Mouse (Mus musculus) CD4-positive helper T cell, adult 2 months (primary cell): ENCODE measurements around the gene Soga1.

Experiments used
- DNase-seq: peaks from one replicate; pipeline ENCODE4 v3.0.0-alpha.2; 2012; ENCODE audit warnings: low read depth, missing footprints, low spot score

Soga1 gene

DNA sequence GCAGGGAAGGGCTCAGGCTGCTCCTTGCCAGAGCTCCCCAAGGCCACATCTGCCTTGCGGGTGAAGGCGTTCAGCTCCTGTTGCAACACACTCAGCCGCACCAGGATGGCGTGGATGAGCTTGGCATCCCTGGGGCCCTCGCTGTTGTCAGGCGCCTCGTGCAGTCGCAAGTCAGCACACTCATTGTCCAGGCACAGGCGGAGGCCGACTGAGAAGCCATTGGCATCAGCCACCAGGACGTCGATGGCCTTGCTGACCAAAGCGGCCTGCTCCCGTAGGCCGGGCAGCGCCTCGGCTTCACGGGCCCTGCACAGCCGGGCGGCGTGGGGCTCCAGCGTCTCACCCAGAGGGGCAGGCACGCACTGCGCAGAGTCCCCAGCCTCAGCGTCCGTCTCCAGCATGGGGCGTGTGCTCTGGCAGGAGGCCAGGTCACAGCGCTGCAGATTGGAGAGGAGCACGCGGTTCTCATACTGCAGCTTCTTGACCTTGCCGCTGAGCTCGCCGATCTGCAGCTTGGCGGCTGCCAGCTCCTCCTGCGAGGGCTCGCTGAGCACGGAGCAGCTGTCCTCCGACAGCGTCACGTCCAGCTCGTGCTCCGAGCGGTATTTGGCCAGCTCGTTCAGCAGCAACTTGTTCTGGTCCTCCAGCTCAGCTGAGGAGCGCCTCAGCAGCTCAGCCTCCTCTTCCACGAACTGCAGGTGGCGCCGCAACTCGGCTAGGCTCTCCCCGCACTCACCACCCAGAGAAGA lies 39.0 kb downstream of the Soga1 start:
- no peak for DNase-seq

DNA sequence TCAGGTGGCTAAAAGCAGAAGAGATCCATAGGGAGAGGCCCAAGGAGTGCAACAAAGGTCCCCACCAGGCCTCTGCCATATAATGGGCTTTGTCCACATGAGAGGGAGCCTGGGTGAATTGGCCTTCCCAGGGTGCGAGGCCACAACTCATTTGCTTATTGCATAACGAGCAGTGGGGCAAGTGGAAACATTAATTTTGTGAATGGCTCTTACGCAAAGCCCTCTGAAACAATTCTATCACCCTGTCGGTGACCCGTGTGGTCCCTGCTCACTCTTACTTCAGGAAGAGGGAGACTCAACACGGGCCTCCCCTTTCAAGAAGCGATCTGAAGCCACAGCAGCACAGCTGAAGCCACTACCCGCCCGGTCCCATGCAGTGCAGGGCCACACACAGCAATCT lies 41.8 kb downstream of the Soga1 start:
- no peak for DNase-seq

DNA sequence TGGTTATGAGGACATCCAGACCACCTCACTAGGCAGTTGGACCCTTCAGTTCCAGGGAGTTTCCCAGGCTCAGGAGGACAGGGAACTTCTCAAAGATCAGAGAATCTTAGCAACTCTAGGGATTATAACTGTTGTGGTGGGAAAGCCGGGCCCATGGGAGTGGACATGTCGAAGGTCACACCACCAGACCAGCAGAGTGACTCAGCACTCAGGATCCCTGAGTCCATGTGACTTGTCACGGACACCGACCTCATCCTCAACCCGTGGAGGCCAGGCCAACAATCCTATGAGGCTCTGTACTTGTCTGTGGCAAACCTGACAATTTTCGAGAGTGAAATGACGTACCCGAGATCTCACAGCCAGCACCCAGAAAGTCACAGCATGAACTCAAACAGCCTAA lies 42.7 kb downstream of the Soga1 start:
- no peak for DNase-seq

DNA sequence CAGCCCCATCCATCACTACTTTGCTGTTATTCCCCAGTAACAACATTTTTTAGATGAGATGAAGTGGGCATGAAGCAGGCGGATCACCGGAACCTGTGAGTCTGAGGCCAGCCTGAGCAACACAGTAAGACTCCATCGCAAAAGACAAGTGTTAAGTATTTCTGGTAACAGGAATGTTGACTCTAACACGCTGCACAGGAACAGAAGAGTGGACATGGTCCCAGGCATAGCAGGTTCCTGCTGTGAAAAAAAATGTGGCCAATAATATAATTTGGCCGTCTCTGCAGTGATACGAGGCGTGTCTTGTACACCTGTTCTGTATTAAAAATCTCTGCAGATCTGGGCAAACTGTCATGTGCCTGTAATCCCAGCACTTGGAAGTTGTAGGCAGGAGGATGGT lies 43.7 kb downstream of the Soga1 start:
- DNase-seq, result no peak

DNA sequence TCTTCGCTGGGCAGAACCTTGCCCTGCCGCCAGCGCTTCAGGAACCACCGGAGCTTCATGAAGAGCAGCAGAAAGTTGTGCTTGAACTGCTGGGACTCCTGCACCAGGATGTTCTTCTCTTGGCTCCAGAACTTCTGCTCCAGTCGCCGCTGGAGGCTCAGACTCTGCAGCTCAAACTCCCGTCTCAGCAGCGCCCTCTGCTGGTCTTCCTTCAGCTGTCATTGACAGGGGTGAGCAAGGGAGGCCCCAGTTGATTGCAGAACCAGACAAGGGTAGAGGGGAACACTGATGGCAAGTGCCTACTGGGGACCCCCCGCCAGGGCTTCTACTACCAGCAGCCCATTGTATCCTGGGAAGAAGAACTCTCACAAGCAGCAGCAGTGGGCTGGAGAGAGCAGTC lies 48.2 kb downstream of the Soga1 start:
- DNase-seq, result peak; percentile 74

DNA sequence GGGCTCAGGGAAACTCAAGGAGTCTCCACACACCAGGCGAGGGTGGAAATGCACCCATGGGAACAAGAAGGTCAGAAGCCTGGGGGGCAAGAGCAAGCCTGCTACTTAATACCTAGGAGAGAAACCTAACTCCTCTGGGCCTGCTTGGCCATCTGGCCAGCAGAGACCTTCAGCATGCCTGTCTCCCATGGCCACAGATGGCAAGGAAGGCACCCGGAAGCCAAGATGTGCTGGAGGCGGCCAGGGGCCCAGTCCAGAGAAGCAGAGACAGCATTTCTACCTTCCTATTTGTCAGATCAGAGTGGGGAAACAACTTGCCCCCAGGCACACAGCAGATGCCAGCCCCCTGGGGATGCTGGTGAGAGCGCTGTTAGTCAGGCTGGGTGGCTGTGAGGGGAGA lies 50.8 kb downstream of the Soga1 start:
- no peak for DNase-seq

DNA sequence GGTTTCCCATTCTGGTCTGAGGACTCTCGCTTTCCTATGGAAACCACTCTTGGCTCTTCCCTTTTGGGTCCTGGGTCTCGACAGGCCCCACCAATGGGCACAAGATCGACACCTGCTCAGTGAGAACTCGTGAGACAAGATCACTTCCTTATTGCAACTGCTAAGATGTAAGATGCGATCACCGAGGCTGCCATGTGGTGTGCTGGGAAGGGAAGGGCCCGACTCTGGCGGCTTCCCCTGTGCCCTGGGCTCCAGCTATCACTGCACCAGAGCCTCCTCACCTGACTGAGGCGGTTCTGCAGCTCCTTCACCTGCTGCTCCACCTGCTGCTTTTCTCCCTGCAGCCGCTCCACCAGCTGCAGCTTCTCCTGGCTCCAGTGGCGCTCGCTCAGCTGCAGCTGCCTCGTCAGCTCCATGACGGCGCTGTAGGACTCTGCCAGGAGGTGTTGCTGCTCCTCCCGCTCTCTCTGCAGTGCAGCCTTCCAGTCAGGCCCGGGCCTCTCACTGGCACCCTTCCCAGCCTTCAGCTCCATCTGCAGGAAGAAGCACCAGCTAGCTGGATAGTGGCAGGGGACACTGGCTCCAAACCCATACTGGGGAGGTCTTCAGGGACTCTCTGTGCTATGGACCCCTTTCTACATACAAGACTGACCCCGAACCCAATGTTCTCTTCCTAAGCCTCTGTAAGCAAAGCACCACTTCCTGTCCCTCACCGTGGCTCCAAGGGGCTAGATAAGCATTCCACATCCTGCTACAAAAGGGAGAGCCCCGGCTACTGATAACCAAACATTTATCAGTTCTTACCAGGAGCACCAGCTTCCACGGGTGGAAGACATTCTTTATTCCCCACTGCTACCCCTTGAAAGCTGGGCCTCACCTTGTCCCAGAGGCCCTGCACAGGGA lies 51.7 kb downstream of the Soga1 start:
- peak; percentile 19 for DNase-seq

DNA sequence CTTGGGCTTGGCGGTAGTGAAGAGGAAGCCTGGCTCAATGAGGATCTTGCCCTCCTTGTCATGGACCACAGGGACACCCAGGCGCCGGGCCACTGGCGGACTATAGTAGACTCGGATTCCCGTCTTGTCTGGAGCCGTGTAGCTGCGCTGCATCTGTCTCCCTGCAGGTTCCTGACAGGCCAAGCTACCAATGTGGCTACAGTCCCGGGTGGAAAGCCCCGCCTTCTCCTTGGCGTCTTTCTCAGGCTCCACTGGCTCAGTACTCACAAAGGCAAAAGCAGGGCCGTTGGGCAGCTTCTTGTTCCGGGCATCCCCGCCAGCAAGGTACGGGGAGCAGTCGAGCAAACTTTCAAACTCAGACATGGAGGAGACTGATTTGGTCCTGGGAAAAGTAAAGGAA lies 57.9 kb downstream of the Soga1 start:
- no peak for DNase-seq

DNA sequence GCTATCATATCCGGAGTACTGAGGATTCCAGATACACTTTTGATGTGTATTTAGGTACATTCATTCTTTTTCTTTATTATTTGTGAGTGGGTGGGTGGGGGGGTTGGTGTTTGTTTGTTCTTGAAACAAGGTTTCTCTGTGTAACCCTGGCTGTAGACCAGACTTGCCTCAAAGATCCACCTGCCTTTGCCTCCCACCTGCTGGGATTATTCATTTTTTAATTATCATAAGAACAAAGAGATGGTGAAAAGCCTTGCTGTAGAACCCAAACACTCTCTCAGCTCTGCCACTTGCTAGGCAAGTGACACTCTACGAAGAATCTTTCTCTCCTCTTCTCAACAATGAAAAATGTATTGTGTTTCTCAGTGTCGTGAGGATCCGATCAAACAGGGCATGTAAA lies 59.8 kb downstream of the Soga1 start:
- DNase-seq, result no peak

DNA sequence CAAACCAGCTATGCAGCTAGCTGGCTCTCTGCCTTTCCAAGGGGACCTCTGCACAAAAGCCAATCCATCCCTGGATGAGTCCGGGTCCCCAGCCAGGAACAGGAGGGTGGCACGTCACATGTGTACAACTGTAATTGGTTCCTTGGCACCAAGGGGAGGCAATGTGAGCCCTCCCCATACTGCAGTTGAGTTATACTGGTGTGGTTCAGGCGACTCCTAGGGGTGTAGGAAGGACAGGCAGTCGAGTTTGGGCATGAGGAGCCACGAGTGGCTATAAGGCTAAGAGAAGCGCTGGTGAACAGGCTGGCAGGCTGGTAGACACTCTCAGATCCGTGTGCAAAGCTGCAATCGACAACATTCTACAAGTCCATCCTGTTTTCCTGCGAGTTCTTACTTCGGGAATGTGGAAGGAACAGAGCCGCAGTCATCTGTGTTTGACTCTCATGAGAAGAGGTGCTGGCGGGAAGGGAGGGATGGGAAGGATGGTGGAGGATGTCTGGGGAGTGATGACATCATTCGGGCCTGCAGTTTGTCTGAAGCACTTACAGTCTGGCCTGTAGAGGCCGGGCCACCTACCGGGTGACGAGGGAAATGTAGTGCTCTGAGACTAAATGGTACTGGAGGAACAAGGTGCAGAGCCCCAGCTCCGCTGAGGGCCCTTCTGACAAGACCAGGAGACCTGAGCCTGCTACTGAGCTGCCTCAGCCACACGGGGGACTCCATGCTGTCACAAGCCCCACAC lies 62.4 kb downstream of the Soga1 start:
- no peak for DNase-seq

DNA sequence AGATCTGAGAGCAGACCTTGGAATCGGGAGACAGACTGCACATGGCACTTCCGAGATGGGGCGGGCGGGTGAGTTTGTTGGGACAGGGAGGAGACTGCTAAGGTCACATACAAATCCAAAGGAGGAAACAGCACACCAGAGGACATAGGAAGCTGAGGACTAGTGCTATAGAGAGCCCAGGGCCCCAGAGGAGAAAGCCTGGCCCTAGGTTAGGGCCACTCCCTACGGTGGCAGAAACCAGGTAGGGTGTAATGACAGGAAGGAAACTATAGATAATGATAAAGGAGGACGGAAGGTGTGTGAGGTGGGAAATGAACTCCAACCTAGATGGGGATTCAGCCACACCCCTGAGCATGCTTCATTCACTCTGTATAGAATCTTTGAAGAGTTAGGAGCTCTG lies 66.7 kb downstream of the Soga1 start:
- DNase-seq, result no peak

DNA sequence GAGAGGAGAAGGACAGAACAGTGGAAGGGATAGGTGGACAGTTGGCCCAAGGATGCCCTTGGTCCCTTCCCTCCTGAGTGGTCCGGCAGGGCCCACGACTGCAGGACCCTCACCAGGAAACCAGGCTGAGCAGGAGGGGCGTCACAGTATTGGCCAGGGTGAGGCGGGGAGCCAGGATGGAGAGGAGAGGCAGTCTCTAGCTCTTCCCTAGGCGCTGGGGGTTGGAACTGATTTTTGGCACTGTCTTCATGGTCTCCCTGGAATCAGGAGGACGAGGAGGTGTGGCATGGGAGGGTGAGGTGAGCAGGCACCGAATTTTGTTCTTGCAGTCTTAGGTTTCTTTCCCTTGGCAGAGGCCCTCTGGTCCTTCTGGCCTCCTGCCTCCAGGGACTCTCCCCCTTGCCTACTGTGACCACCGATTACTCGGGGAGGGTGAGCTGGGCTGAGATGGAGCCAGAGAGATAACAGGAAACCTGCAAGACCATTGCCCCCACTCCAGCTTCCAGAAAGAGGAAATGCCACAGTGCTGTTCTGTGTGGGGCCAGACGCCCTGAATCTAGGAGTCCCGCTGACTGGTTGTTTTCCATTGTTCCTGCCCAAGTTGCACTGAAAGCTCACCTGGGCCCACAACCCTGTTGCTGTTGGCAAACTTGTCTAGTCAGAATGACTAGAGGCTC lies 68.3 kb downstream of the Soga1 start:
- DNase-seq, result no peak

DNA sequence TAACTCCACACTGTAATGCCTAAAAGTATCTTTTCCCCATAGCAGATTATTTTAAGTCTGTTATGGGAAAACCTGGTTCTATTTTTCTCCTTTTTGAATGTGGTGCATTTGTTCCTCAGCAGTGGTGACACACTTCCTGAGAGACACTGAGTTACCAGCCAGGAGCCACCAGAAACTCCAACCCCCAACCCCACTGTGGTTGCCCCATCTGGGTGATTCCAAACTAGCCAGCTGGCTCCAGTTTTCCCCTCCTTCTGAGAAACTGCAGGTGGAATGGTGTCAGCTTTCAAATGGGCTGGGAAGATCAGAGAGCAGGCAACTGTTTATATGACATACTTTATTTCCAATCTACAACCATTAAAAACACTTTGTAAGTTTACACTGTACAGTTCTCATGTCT lies 68.9 kb downstream of the Soga1 start:
- no peak for DNase-seq

DNA sequence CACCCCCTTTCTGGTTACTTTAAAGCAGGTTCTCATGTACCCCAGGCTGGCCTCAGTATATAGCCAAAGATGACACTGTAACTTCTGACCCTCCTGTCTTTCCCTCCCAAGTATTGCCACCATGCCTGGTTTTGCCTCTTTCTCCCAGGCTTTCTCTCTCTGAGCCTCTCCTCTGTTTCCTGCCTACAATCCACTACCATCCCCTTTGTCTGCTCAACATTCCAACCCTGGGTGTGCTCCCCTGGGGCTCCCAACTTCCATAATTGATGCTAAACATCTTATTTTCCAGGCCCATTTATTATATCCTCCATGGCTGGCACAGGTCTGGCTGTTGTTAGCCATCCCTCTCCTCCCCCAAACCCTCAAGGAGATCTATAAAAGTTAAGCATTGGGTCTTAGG lies 70.5 kb downstream of the Soga1 start:
- DNase-seq, result no peak

DNA sequence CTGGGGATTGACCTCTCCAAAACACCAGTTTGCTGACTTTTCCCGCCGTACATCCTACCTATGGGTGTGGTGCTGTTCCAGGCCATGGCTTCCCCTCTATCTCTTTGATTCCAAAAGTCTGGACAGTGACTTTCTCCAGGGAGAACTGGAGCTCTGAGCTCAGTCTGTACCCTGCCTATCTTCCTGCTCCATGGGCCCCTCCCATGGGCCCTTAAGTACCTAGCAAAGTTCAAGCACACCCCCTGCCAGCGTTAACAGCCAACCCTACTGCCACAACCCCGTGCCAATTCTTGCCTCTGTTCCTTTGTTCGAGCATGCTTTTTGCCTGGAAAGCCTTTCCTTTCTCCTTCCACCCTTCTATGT lies 71.8 kb downstream of the Soga1 start:
- DNase-seq, result no peak

DNA sequence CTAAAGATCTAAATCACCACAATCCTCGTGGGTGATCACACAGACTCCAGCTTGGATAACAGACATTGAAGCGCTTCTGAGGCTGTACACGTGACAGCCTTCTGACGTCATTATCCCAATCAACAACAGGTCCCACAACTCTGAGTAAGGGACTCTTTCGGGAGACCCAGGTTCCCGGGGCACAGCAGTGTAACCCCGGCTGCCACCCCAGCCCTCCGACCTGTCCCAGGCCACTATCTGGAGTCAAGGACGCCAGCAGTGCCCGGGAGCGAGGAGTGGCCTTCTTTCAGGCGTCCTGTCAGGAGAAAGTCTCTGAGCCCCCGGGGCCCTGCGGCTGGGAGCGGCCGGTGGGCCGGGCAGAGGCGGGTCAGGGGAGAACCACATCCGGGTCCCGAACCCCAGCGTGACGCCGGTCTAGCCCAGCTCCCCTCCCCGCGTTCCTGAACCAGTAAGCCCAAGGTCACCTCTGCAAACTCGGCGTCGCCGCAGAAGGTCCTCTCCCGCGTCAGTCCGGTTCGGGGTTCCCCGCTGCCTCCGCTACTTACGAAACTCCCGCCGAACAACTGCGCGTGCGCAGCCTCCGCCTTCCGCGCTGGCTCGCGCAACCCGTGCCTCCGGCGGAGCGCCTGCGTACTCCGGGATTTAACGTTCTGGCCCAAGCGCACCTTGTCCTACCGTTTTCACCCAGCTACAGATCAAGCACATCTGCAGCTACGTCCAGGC lies 72.4 kb downstream of the Soga1 start, which contains the start of gene Dsn1:
Gene Dsn1 (minus strand): TSS at position 644 of the 723 bp plus-strand sequence.
- DNase-seq, result peak; percentile 92

DNA sequence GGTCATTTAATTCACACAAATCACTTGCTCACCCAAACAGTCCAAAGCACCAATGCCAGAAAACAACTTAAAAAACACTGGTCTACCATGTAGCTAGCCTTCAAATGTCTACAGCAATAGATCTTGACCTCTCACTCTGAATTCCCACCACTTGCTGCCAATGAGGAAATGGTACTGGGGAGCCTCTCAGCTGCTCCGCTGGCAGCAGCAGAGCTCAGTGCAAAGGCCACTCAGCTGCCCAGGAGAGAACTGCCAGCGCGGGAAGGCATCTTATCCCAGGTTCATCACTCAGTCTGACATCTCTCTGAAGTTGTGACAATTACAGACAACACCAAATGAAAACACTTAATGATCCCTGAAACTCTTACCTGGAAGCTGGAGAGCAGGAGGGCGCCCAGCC lies 76.7 kb downstream of the Soga1 start:
- no peak for DNase-seq

DNA sequence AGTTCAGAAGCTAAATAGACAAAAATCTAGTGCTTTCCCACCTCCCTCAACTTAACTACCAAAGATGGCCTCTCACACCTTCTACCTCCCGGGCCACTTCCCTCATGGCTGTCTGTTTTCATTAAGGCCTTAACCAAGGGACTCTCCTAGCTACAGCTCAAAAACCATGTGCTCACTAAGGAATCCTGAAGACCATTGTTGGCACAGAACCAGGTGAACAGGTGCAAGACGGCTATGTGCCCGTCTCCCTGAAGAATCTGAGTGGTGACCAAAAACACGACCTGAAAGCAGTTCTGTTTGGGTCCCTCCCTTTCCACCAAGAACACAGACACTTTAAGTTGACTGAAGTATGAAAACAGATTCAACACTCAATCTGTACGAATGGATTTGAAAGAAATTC lies 80.8 kb downstream of the Soga1 start:
- no peak for DNase-seq

DNA sequence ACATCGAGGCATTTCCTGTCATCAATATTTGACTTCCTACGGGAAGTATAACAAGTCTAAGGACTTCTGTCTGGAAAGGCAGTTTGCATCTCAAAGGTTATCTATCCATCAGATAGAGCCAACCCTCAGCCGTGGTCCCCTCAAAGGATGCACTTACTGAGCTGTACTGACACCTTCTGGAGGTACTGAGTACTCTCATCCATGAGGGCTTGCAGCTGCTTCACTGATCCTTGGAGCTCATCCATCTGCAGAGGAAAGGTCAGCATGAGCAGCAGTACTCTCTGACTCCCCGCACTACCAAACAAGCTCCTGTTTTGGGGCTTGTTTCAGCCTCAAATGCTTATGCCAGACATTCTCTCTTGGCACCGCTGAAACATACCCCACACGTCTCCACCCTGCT lies 82.5 kb downstream of the Soga1 start:
- DNase-seq, result peak; percentile 57

DNA sequence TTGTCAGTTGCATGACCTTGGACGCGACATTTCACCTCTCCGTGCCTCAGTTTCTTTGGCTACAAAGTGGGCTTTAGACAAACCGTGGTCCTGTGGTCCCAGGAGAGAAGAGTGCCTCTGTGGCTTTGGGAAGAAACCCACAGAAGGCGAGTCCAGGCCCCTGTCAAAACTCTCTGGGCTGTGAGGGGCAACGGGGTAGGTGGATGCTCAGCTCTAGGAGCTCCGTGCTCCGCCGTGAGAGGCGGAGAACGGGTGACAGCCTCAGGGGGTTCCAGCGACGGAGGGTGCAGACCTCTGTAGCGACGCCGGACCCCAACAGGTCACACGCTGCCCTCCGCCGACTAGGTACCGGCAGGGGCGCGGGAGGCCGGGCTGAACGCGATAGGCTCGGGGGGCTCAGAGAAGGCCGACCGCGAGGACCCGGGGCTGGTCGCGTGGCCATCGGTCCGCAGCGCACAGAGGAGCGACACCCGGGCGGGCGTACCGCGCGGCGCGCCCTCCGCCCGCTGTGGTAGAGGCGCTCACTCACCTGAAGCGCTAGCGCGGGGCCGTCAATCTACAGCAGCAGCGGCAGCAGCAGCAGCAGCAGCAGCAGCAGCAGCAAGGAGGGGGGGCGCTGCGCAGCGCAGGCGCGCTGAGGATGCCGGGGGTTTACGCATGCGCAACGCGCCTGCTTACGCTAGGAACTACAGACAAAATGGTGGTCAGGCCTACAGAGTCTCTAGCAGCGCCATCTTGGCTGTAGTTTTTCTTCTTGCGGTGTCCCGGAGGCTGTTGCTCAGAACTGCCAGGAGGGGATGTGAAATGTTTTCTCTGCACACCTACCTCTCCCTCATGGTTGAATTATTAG lies 87.4 kb downstream of the Soga1 start, which contains the start of gene Ndrg3:
Gene Ndrg3 (minus strand): TSS at position 587 of the 850 bp plus-strand sequence.
- peak; percentile 100 for DNase-seq
